Mouse (Mus musculus) E14TG2a.4 (cell line): ENCODE measurements around the gene Zbtb24.

Experiments used
- CTCF ChIP-seq: conservative IDR thresholded peaks from 2 replicates; pipeline ENCODE4 v1.5.1; 2014; ENCODE audit warnings: low read length
- POU5F1 ChIP-seq: IDR thresholded peaks from 2 replicates; pipeline ENCODE4 v1.6.1; 2014; ENCODE audit warnings: low read length, borderline replicate concordance

- TF ChIP-seq CTCF (no peak), POU5F1 (no peak)
Observed at GRCm38 (mm10) chr10:41459990-41460389, 9.8 kb downstream of the Zbtb24 start.
